Mouse (Mus musculus): Measurements from ENCODE around the gene Rabl3.

Gene Rabl3

DNA sequence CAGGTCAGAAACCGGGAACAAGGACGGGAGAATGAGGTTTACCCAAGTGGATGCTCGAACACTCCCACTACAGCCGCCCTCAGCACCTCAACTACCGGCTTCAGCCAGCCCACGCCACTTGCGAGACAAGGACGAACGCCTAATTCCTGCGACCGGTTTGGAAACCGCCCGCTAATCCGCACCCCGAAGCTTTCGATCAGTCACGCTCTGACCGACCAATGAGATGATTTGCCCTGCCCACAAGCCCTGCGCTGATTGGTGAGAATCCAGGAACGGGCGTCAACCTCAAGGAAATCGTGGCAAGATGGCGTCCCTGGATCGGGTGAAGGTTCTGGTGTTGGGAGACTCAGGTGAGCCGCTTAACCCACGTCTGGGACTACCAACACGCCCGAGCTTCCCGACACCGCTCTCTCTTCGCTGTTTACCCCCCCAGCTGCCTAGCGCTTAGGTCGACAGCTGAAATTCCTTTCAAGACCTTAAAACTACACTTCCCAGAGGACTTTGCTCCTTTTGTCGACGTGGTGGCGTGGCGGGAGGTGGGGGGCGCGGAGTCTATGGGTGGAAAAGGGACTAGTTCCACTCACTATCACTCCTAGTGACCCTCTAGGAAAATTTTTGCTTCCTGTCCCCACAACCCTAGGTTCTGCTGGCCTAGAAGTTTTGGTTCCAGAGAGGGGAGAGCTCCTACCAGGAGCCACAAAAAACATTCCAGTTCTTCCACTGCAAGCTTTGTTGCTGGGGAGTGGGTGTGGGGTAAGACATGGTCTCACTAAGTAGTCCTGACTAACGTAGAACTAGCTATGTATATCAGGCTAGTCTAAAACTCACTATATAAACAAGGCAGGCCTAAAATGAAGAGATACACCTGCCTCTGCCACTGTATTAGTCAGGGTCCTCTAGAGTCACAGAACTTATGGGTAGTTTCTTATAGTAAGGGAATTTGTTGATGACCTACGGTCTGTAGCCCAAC lies at the start of gene Rabl3, which contains the start of gene Gtf2e1:
TSS of gene Rabl3 (plus strand) at position 275 of the 970 bp plus-strand sequence.
TSS of gene Gtf2e1 (minus strand) at position 179 of the 970 bp plus-strand sequence.
- DNase-seq (ENCODE audit: low read depth, low spot score), result peak; percentile 98

DNA sequence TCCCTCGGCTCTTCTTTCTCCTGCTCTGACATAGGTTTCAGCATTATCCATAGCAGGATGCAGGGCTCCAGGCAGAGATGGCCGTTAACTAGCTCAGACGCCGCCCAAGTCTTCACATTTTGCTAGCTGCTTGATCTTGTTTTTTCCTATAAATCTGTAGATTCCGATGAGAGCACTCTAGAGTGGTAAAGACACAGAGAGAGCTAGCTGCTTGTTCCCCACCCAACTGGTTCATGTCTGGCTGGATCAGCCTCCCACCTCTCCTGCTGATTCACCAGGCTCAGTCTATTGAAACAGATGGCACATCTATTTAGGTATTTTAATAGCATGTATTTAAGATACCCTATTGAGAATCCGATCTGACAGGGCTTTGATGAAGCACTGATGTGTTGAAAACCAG lies 44.7 kb upstream of the Rabl3 start:
- DNase-seq (ENCODE audit: low read depth, low spot score), result no peak

DNA sequence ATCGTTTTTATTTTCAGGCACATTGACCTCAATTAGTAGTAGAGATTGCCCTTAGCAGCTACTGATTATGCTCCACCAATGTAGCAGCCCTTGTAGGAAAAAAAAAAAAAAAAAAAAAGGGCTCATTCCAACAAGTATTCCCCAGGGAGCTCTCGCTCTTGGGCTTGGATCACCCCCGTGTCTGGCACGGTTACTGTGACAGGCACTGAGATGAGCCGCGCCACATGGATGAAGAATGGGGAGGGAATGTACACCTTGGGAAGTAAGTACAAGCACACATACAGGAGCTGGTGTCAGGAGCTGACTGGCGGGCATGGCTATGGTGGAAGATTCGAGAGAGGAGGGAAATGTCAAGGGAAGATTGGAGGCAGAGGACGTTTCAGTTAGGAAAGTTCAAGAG lies 41.1 kb upstream of the Rabl3 start:
- no peak for DNase-seq (ENCODE audit: low read depth, low spot score)

DNA sequence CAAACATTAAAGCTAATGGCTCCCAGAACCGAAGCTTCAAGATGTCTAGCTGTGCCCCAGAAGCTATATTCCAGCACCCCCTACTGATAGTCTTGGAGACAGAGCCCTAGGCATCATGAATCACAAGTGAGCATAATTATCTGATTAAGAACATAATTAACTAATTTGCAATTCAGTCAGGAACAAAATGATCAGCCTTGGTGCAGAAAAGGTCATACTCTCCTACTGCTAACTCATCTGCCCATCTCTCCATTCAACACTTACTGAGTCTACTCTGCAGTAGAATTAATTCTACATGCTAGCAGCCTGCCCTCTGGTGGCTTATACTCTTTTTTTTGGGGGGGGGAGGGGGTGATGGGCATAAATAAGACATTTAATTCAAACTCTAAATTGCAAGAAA lies 35.2 kb upstream of the Rabl3 start:
- peak; percentile 52 for DNase-seq (ENCODE audit: low read depth, low spot score)

DNA sequence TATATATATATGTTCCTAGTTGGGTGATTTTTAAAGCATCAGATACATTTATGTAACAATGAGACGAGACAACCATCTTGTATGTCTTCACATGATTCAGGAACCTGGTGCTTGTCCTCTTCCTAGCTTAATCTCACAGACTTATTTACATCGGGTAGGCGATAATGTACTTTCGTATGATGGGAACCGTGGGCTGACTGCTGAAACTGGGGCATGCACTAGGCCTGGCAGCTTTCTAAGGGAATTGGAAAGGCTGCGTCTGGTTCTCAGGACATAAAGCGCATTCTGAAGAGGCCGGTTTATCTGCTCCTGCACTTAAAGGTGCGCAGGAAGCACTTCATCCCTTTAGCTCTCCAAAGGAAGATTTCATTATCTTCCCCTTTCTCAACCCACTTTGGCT lies 32.9 kb upstream of the Rabl3 start:
- DNase-seq (ENCODE audit: low read depth, low spot score), result no peak

DNA sequence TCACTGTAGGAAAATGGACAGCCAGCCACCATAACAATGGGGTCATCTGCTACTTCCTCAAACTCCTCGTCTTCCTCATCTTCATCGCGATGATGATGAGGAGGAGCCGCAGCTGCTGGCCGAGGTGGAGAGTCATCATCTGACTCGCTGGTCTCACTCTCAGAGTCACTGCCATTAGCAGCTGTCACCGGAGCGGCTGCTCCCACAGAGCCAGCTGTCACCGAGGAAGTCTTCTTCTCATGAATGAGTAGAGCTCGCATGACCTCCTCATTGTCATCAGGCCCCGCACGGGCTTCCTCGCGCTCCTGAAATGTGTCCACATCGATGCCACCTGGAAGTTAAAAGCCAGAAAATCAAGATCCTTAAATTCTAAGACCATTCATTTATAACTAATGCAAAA lies 28.2 kb upstream of the Rabl3 start:
- no peak for DNase-seq (ENCODE audit: low read depth, low spot score)

DNA sequence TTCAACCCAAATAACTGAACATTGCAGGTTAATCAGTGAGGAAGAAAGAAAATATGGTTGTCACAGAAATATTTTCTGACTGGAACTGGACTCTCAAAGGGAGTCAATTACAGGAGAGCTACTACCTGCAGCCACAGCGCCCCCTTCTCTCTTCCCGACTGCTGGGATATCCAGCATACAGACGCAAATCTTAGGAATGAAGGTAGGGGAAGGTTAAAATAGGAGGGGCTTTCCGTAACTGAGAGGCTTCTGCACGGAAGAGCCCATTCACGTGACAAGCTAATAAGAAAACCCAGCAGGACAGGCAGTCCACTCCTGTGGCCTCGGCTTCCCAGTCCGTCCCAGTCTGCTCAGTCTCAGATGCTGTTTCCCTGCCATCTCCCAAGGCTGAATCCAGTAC lies 25.0 kb upstream of the Rabl3 start:
- DNase-seq (ENCODE audit: low read depth, low spot score), result no peak

DNA sequence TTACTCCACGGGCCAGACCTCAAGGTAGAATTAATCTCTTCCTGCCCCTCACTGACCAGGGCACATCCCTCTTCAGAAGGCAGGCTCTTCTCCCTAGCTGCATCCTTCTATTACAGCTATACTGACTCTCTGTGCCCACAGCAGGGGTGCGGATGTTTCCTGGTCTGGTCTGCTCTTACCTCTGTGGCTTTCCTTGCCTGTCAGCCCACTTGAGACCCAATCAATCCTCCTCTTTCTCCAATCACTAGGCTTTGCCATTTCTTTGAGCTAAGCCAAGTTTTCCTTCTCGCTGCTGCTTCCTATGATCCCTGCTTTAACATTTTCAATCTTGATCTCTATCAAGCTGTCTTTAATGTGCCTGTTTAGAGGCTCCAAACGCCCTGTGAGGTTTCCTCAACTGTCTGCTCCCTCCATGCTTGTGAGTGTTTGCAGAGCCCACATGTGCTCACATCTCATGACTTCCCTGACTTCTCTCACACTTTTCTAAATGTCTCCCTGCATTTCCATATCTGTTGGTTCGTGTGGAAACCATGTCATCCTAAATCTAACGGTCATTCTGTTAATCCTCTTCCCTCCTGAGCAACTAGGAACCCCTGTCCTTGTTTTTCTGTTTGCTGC lies 23.2 kb upstream of the Rabl3 start:
- DNase-seq (ENCODE audit: low read depth, low spot score), result no peak

DNA sequence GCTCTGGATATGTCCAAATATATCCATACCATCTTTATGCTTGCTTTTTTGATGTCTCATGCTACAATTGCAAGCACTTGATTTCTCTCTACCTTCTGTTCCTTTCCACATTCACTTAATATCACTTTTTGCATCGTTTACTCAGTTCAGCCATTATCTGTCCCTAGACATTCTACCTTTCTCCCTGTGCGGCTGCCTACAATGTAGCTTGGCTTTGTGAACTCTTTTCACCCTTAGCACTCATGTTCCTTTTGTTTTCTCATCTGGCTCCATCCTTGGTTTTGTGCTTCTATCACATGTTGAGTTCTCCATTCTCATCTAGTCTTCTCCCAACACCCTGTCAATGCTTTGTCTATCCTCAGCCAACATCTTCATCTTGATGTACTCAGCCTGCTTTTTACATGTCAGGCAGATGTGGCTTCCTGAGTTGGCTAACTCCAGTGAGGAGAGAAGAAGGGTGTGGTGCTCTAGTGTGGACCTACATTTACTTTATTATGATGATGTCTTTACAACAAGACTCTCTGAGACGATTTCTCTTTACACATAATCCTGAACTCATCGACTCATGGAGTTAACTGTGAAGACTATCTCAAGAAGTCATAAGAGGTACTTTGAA lies 22.0 kb upstream of the Rabl3 start:
- no peak for DNase-seq (ENCODE audit: low read depth, low spot score)

DNA sequence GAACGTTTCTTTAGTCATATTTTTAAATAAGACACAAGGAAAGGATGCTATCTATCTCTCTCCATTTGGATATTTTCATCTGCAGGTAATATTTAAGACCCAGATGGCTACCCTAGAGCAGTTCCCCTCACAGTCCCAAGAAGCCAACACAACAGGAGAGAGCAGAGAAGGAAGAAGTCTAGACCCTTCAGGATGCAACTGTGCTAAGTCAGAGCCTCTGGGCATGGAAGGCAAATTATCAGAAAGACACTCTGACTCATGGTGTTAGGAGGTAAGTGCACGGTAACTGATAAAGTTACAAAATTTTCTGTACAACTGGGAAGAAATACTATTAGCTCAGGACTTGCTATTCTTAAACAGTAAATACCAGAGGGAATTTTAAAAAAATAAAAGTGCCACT lies 21.0 kb upstream of the Rabl3 start:
- DNase-seq (ENCODE audit: low read depth, low spot score), result no peak

DNA sequence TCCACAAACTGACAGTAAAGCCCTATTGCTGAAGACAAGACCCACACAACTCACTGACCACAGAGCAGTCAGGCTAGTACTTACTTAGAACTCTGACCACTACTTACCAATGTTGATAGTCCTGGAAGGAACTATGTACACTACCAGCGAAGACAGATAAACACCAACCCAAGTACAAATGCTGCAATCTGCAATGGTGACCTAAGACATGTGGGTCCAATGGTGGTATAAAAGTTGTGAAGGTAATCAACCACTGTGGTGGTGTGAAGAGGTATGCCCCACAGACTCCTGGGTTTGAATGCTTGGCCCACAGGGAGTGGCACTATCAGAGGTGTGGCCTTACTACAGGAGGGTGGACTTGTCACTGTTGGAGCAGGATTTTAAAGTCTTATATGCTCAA lies 20.0 kb upstream of the Rabl3 start:
- no peak for DNase-seq (ENCODE audit: low read depth, low spot score)

DNA sequence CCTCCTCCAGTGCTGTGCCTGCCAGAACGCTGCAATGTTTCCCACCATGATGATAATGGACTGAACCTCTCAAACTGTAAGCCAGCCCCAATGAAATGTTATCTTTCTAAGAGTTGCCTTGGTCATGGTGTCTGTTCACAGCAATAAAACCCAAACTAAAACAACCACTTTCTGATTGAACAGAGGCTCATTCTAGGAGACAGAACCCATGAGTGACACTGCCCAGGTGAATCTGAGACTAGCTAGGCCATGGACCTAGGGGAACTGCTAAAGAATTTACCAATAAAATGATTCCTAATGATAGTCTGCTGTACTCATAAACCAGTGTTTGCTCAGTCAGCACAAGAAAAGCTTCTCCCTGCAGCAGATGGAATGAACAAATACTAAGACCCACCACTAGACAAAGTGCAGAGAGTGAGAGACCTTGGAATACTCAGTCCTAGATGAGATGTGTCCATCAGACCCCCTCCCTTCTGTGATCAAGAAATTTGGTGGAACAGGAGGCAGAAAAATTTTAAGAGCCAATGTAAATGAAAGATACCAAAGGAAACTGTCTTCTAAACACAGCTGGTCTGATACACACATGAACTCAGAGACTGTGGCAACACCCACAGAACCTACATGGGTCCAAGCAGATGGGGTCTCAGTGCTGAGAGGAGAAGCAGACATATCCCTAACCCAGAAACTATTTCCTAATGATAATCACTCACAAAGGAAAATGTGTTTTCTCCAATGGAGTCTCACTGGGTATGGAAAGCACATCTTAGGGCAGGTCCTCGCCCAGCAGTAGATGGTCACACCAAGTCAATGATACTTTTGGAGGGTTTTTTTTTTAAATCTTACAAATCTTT lies 19.3 kb upstream of the Rabl3 start:
- DNase-seq (ENCODE audit: low read depth, low spot score), result no peak

DNA sequence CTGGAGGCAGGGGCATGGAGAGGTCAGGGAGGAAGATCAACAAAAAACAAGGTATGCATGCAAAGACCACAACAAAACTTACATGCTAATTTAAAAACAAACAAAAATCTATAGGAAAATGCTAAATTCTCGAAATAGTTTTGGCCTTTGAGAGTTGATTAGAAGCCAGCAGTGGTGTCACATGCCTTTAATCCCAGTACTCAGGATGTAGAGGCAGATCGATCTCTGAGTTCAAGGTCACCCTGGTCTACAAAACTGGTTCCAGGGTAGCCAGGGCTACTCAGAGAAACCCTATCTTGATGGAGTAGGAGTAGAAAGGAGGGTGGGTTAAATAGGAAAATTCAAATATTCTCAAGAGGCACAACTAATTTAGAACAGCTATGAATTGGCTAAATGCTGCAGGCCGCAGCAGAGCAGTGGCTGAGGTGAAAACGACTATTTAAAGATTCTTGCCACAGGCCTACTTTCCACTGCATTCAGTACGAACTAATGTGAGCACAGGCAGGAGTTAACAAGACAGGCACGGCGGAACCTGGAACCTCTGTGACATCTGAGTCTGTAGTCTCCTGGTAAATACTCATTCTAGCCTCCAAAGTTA lies 17.5 kb upstream of the Rabl3 start:
- no peak for DNase-seq (ENCODE audit: low read depth, low spot score)

DNA sequence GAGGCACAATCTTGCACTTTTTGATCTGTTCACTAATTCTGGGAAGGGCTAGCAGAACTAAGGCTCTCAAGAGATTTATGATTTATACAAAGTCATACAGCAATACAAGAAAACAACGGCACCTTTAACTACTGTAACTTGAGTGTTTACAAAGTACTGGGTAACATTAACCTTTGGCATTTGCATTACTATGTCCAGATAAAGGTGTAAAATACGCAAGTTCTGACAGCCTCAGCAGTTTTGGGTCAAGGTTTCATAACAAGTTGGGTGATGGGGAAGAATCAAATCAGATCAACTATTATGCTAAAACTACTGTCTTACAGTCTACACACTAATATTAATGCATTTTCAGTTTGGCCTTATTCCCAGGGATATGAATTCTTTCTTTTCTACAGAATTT lies 14.6 kb upstream of the Rabl3 start:
- no peak for DNase-seq (ENCODE audit: low read depth, low spot score)

DNA sequence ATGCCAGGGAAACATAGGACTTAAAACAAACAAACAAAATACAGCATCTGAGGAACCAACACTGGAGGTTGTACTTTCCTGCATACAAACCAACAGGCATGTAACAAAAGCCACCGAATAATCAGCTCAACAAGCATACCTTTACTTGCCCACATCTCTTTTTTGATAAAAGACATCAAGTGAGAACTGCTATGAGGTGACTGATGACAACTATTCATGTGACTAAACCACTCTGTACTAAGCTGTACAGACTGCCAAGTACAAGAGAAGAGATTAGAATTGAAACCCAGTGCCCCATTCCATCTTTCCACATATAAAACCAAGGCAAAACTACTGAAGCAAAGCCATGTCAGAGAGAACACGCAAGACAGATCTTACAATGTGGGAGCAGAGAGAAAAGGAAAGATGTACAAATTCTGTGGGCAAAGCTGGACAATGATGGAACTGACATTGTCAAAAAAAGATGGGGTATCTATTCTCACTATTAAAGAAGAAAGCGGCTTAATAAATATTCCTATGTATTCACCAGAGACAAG lies 12.9 kb upstream of the Rabl3 start:
- no peak for DNase-seq (ENCODE audit: low read depth, low spot score)

DNA sequence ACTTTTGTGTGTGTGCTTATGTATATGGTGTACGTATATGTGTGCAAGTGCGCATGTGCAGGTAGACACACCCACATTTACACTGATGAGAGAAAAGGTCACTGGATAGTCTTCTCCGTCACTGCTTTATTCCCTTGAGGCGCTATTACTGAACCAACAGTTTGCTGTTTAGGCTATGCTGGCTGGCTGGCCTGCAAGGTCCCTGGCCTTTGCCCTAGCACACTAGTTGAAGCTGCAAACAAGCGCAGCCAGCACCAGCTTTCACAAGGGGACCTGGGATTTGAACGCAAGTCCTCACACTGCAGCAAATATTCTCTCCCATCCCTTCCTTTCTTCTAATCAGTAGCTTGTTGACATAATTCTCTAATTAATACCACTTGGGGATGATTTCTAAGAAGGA lies 9.5 kb upstream of the Rabl3 start:
- DNase-seq (ENCODE audit: low read depth, low spot score), result no peak

DNA sequence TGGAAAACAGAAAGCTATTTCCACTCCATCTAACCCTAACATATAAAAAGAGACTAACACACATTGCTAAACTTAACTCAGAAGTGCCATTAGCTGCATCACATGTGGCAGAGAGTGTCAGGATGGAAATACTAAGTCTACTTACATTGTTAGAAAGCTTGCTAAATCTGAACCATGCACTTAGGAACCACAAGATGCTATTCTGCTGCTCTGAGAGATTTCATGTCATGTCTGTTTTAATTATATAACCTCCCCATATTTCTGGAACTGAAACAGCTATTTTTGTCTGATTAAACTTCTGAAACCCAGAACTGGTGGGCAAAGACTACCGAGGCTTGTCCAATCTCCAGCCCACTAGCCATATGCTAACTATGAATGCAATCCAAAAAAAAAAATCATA lies 7.6 kb upstream of the Rabl3 start:
- DNase-seq (ENCODE audit: low read depth, low spot score), result peak; percentile 20

DNA sequence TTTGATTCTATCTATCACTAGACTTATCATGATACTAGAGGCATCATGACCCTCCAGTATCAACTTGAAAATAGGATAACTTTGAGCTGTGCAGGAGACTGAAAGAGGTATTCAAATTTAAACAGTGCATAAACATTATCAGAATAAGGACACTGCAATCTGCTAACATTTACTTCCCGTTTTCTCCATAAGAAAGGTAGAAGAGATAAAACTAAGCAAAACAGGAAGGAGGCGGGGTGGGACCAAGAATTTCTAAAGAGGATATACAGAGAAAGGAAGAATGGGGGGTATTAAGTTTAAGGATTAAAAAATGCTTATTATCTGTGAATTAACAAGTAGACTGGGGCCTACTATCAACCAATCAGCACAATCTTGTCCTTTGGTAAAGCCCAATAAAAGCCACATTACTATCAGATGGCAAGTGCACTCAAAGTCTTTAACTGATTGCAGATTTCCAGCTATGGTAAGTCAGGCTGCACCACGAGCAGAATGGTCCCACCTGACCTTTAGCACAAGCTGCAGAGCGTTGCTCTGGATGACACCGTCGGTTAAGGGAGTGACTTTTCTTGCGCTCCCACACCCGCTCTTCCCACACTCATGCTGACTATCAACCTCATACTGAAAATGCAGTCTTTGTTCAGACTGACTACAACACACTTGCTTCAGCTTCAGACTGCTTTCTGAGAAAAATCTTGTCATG lies 6.2 kb upstream of the Rabl3 start:
- no peak for DNase-seq (ENCODE audit: low read depth, low spot score)

DNA sequence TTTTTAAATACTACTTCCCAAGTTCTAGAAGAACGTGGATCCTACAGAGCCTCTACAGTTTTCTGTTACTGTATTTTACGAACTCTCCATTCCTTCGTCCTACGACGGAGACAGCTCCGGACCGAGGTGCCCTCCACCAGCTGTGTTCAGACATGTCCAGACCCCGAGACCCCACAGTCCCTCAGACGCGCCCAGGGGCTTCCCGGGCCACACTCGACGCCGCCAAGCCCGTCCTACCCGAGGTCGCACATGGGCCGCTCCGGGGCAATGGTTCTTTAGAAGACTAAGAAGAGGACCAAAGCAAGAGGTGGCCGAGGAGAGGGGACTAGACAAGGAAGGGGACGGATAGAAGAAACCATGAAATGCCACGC lies 460 bp upstream of the Rabl3 start:
- DNase-seq (ENCODE audit: low read depth, low spot score), result no peak

DNA sequence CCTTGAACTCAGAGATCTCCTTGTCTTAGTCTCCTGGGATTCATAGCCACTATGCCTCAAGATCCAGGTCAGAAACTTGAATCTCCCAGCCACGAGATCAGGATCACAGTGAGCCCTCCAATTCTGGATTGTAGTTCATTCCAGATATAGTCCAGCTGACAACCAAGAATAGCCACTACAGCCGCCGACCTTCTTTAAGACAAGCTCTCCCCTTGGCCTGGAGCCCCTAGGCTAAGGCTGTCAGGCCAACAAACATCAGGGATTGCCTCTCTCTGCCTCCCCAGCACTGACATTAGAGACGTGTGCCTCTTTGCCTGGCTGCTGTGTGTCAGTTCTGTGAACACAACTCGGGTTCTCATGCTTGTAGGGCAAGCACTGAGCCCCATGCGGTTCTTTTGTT lies 1.1 kb downstream of the Rabl3 start:
- no peak for DNase-seq (ENCODE audit: low read depth, low spot score)

Data from A20 (cell line).